Mouse (Mus musculus): ENCODE data around the gene Rad50. TPM values are rescaled to one million over a fixed set of nuclear protein-coding genes. Genes with fewer than 3 reads are reported as not detected.
A peak's percentile ranks its signal among the peaks of the same experiment; 100 is the strongest.

Gene Rad50
- polyA plus RNA-seq, 1 experiment = 20.4 TPM

DNA sequence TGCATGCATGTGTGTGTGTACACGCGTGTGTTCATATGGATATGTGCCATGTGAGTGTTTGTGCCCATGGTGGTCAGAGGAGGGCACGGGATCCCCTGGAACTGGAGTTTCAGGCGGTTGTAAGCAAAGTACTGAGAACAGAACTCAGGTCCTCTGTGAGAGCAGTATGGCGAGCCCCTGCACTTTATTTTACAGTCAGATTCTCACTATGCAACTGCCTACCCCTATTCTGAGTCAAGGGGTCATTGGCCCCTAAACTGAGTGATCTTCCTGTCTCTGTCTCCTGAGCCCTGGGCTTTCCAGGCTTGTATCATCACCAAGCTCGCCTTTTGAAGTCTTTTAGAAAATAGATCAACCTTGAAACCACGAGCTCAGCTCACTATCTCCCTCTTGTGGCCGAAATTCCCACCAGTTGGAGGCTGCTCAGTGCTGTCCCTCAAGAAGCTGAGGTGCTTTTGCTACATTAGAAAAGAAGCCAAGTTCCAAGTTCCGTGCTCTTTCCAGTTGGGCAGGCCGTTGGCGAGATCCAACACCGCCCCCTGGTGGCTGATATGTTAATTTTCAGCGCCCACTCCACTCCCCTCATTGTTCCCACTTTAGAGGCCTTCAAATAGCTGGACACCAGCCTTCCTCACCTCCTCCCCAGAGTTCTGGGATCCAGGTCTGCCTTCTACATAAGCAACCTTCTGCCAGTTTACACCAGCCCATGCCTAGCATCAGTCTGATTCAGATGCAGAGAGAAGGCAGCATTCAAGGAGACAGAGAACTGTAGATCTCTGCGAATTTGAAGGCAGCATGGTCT is 29.9 kb upstream of the Rad50 start:
- TF ChIP-seq CTCF (IDR thresholded peaks at IDR 0.05; ENCODE audit: low read depth, low read length) = peak; percentile 66
- no peak for TF ChIP-seq POLR2A (IDR thresholded peaks at IDR 0.05; ENCODE audit: borderline replicate concordance, low read depth, low read length)
- no peak overlapping the region for H3K27ac ChIP-seq (ENCODE audit: insufficient read depth, low read depth, low read length)

DNA sequence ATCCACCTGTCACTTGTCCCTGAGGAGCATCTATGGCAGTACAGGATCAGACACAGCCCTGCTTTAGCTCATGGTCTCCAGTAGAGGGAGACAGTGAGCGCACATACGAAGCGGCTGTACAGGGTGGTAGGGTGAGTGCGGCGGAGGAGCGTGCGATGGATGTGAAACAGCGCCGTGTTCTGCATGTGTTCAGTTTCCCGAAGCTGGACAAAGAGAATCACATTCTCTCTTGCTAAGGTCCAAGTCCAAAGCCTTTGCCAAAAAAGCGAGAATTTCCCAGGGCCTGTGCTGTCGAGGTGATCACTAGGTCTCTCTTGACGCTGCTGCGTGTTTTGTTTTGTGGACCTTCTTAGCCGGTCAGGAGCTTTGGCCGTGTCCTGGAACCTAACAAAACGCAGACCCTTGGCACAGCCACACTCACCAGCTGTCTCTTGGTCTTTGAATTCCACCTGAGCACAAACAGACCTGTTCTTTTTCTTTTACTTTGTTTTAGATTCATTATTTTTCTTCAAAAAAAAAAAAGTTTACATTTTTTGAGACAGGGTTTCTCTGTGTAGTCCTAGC is 28.6 kb upstream of the Rad50 start:
- no peak for TF ChIP-seq POLR2A (IDR thresholded peaks at IDR 0.05; ENCODE audit: borderline replicate concordance, low read depth, low read length)
- TF ChIP-seq CTCF (IDR thresholded peaks at IDR 0.05; ENCODE audit: low read depth, low read length) = peak; percentile 58
- Histone ChIP-seq H3K4me3 (ENCODE audit: insufficient read depth, low read length) (peak overlapping the region; percentile 40), H3K27ac (ENCODE audit: insufficient read depth, low read depth, low read length) (no peak overlapping the region), H3K4me1 (ENCODE audit: control insufficient read depth, insufficient read depth, low read length) (no peaks in the 10 kb centered on the region)

More for the DNA sequence above, 29.9 kb upstream of the Rad50 start:
- Histone ChIP-seq H3K4me1 (ENCODE audit: control insufficient read depth, insufficient read depth, low read length) (no peaks in the 10 kb centered on the region), H3K4me3 (ENCODE audit: insufficient read depth, low read length) (no peak overlapping the region)

DNA sequence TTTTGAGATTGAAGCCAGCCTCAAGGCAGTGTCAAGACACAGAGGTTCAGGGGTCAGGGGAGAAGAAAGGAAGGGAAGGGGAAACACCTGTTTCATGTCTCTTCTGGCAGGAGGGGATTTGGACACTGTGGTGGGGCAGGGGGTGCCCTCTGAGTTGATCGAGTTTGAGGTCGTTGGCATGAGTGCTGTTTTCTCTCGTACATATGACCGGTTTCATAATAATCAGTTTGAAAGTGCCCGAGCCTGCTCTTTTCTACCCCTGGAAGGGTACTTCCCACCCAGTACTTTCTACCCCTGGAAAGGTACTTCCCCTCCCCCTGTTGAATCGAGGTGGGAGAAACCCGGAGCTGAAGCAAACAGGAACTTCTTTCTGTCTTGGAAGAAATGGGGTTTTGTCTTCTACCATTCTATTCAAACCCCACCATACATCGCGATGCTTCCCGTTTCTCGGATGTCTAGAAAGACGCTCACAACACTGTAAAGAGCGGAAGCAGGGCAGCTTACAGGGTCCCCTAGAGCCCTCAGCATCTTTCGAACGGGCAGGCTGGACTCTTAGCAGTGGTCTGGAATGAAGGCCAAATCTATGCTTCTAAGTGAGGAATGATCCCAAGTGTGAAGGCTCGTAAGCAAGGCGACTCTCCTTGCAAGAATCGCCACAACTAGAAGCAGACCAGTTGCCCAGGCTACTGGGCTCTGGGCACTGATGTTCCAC is 28.0 kb upstream of the Rad50 start:
- Histone ChIP-seq H3K27ac (ENCODE audit: insufficient read depth, low read depth, low read length) (no peak overlapping the region), H3K4me1 (ENCODE audit: control insufficient read depth, insufficient read depth, low read length) (no peaks in the 10 kb centered on the region), H3K4me3 (ENCODE audit: insufficient read depth, low read length) (no peak overlapping the region)
- no peak for TF ChIP-seq POLR2A (IDR thresholded peaks at IDR 0.05; ENCODE audit: borderline replicate concordance, low read depth, low read length)
- no peak for TF ChIP-seq CTCF (IDR thresholded peaks at IDR 0.05; ENCODE audit: low read depth, low read length)

DNA sequence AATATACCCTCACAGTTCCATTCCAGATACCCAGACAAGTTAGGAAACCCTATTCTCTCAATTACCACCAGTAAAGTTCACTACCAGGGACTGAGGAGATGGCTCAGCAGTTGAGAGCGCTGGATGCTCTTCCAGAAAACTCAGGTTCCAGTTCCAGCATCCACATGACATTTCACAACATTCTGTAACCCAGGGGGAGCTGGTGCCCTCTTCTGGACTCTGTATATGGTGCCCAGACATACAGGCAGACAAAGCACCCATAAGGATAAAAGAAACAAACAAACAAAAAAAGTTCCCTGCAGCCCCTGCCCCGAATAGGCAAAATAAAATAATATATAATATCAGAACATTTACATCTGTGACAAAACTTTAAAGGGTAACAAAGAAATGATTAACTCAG is 27.3 kb upstream of the Rad50 start:
- TF ChIP-seq CTCF (IDR thresholded peaks at IDR 0.05; ENCODE audit: low read depth, low read length) (no peak), POLR2A (IDR thresholded peaks at IDR 0.05; ENCODE audit: borderline replicate concordance, low read depth, low read length) (no peak)
- Histone ChIP-seq H3K4me1 (ENCODE audit: control insufficient read depth, insufficient read depth, low read length) (no peaks in the 10 kb centered on the region), H3K27ac (ENCODE audit: insufficient read depth, low read depth, low read length) (no peak overlapping the region), H3K4me3 (ENCODE audit: insufficient read depth, low read length) (no peak overlapping the region)

DNA sequence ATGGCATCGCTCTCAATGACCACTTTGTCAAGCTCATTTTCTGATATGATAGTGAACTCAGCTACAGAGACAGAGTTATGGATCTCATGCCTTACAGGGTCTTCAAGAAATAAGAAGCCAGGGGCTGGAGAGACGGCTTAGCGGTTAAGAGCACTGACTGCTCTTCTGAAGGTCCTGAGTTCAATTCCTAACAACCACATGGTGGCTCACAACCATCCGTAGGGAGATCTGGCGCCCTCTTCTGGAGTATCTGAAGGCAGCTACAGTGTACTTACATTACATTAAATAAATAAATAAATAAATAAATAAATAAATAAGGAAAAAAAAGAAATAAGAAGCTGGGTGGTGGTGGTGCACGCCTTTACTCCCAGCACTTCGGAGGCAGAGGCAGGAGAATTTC is 26.7 kb upstream of the Rad50 start:
- no peak overlapping the region for H3K27ac ChIP-seq (ENCODE audit: insufficient read depth, low read depth, low read length)
- no peak for TF ChIP-seq CTCF (IDR thresholded peaks at IDR 0.05; ENCODE audit: low read depth, low read length)
- TF ChIP-seq POLR2A (IDR thresholded peaks at IDR 0.05; ENCODE audit: borderline replicate concordance, low read depth, low read length) = no peak
- no peak overlapping the region for H3K4me3 ChIP-seq (ENCODE audit: insufficient read depth, low read length)
- 0 out of 2 replicates have a peak, but pooled peaks cover 4% of the 10 kb centered on the region for H3K4me1 ChIP-seq (ENCODE audit: control insufficient read depth, insufficient read depth, low read length)

DNA sequence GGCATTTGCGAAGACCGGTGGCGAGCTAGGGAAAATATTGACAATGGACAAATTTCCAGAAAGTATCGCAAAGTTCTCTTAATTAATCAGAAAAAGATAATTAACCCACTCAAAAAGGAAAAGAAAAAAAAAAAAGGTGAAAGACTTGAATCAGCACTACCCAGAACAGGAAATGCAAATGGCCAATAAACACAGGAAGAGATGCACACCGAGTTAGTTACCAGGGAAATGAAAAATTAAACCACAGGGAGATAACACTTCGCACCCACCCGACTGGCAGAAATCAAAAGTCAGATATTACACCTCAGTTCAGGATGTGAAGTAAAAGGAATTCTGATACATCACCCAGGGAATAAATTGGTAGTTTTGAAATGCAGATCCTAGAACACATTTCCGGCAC is 25.1 kb upstream of the Rad50 start:
- Histone ChIP-seq H3K4me3 (ENCODE audit: insufficient read depth, low read length) (no peak overlapping the region), H3K27ac (ENCODE audit: insufficient read depth, low read depth, low read length) (no peak overlapping the region), H3K4me1 (ENCODE audit: control insufficient read depth, insufficient read depth, low read length) (0 out of 2 replicates have a peak, but pooled peaks cover 4% of the 10 kb centered on the region)
- no peak for TF ChIP-seq POLR2A (IDR thresholded peaks at IDR 0.05; ENCODE audit: borderline replicate concordance, low read depth, low read length)
- no peak for TF ChIP-seq CTCF (IDR thresholded peaks at IDR 0.05; ENCODE audit: low read depth, low read length)

DNA sequence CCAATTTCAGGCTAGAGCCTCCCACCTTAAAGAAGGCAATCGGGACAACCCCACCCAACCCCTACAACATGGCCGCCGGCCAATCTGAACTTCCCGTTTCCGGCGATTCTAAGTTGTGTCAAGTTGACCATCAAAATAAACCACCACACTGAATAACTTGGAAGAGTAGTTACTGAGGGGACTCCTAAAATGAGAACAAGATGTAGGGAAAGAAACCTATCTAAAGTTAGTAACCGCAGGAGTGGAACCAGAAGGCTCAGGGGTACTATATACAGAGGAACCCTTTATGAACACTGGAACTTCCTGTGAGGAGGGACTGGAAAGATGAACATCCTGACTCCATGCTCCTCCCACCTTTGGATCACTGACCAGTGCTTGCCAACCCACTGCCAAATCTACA is 24.3 kb upstream of the Rad50 start:
- Histone ChIP-seq H3K27ac (ENCODE audit: insufficient read depth, low read depth, low read length) (no peak overlapping the region), H3K4me3 (ENCODE audit: insufficient read depth, low read length) (no peak overlapping the region), H3K4me1 (ENCODE audit: control insufficient read depth, insufficient read depth, low read length) (0 out of 2 replicates have a peak, but pooled peaks cover 4% of the 10 kb centered on the region)
- TF ChIP-seq POLR2A (IDR thresholded peaks at IDR 0.05; ENCODE audit: borderline replicate concordance, low read depth, low read length) = no peak
- TF ChIP-seq CTCF (IDR thresholded peaks at IDR 0.05; ENCODE audit: low read depth, low read length) = no peak

DNA sequence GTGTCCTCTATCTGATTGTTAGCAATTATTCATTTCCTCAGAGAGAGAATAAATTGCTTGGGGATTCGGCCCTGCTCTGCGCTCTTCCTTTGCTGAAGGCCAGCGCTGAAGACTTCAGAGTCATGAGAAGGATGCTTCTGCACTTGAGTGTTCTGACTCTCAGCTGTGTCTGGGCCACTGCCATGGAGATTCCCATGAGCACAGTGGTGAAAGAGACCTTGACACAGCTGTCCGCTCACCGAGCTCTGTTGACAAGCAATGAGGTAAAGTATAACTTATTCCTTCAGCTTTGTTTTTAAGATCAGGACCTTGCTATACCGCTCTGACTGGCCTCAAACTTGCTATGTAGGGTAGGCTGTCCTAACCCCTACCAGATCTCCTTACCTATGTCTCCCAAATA is 13.6 kb upstream of the Rad50 start, which contains the start of gene Il5:
TSS of gene Il5 (plus strand) at position 80 of the 400 bp plus-strand sequence.
- no peak for TF ChIP-seq CTCF (IDR thresholded peaks at IDR 0.05; ENCODE audit: low read depth, low read length)
- TF ChIP-seq POLR2A (IDR thresholded peaks at IDR 0.05; ENCODE audit: borderline replicate concordance, low read depth, low read length) = no peak
- H3K4me1 ChIP-seq (ENCODE audit: control insufficient read depth, insufficient read depth, low read length) = no peaks in the 10 kb centered on the region
- no peak within 1 kb of the TSS for H3K27ac ChIP-seq (ENCODE audit: insufficient read depth, low read depth, low read length)
- no peak within 1 kb of the TSS for H3K4me3 ChIP-seq (ENCODE audit: insufficient read depth, low read length)

DNA sequence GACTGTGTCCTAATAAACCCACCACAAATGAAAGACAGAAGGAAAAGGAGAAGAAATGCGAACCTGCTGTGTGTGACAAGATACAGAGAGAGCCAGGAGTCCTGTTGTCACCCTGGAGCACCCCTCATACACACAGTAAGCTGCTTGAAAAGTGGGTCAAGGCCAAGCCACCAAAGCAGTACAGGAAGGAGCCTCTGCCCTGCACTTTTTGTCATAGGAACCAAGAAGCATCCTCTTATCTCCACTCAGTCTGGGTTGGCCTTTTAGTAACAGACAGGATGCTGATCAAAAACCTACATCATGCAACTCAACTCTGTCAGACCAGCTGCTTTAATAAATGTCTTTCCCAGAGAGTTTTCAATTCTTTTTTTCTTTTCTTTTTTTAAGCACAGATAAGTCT is 12.6 kb upstream of the Rad50 start:
- no peaks in the 10 kb centered on the region for H3K4me1 ChIP-seq (ENCODE audit: control insufficient read depth, insufficient read depth, low read length)
- H3K27ac ChIP-seq (ENCODE audit: insufficient read depth, low read depth, low read length) = no peak overlapping the region
- H3K4me3 ChIP-seq (ENCODE audit: insufficient read depth, low read length) = no peak overlapping the region
- TF ChIP-seq CTCF (IDR thresholded peaks at IDR 0.05; ENCODE audit: low read depth, low read length) = no peak
- TF ChIP-seq POLR2A (IDR thresholded peaks at IDR 0.05; ENCODE audit: borderline replicate concordance, low read depth, low read length) = no peak

DNA sequence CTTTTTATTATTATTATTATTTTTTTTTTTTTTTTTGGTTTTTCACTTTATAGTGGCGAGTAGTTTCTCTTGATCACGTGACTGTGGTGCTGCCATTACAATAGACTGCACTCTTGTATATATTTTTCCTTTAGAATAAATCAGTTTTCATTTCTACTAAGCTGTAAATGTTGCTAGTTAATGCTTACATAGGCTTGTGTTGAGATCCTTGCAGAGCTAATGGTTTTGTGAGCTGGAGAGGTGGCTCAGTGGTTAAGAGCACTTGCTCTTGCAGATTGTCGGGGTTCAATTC is 545 bp upstream of the Rad50 start:
- Histone ChIP-seq H3K27ac (ENCODE audit: insufficient read depth, low read depth, low read length) (no peak overlapping the region), H3K4me3 (ENCODE audit: insufficient read depth, low read length) (peak overlapping the region; percentile 78), H3K4me1 (ENCODE audit: control insufficient read depth, insufficient read depth, low read length) (peaks cover 6% of the 10 kb centered on the region)
- no peak for TF ChIP-seq POLR2A (IDR thresholded peaks at IDR 0.05; ENCODE audit: borderline replicate concordance, low read depth, low read length)

Data from bone marrow macrophage, adult 2 months (primary cell).